Mouse (Mus musculus) erythroblast, embryonic 14.5 days (primary cell): ENCODE results near the gene Hmcn2.

Source experiments
- GATA1 ChIP-seq: IDR thresholded peaks from 2 replicates; pipeline ENCODE4 v1.6.1; 2012; ENCODE audit warnings: low read length, inconsistent platforms, mixed read lengths
- TAL1 ChIP-seq: IDR thresholded peaks from 3 replicates; pipeline ENCODE4 v1.6.1; 2012; ENCODE audit warnings: low read length, inconsistent platforms, mixed read lengths

- TF ChIP-seq GATA1 = no peak
- TF ChIP-seq TAL1 = no peak
Observed at GRCm38 (mm10) chr2:31297602-31298268, 16.5 kb upstream of the Hmcn2 start.
